Mouse (Mus musculus) lung, adult 18-20 months (tissue): ENCODE data around the gene Bbof1.

Source experiments
- DNase-seq, 2 experiments: peaks; one replicate each; pipeline ENCODE4 v3.0.0; 2022; ENCODE audit warnings: mixed read lengths in 2 of 2

Gene Bbof1

DNA sequence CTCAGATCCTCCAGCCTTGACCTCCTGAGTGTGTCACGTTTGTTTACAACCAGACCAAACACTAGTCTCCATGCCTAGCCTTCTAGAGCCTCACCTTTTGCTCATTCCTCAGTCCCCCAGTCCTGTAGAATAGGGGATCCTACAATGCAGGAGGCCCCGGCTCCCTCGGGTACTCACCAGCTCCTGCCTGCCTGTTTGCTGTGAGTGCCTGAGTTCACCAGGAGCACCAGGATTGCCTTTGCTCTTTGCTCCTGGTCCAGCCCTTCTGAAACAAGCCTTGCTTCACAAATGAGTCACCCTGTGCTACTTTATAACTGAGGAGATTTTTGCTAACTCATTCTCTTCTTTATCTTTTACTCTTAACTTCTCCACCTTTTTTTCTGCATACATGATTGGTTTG is 8.2 kb upstream of the Bbof1 start:
- no peak for DNase-seq

DNA sequence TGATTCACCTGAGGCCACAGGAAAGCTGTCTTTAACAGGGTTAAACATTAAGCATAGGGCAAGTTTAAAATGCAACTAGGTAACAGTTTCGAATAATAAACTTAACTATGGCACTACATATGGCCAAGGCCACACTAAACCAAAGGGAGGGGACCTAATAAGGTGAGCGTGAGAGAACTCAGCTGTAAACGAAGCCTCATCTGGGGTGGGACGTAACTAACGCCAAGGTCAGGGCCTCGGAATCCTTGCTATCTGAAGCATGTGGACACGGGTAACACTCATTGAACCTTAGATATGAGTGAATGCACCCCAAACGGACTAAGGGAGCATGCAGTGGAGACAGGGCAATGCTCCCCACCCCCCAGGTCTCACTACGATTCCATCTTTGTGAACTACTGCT is 5.9 kb upstream of the Bbof1 start:
- DNase-seq, result no peak

GRCm38 (mm10) chr12:84404541-84404940 is 4.3 kb upstream of the Bbof1 start:
- DNase-seq, result no peak

DNA sequence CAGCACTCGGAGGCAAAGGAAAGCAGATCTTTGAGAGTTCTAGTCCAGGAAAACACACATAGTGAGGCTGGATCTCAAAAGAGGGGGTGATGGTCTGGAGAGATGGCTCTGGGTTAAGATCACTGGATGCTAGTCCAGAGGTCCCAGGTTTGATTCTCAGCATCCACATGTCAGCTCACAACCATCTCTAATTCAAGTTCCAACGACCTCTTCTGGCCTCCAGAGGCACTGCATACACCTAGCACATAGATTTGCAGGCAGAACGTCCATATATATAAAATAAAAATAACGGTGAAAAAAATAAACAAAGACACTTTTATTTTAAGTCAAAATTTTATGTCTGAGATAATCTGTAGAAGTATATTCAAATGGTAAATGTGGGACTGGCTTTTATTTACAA is 1.6 kb upstream of the Bbof1 start:
- DNase-seq, result no peak

GRCm38 (mm10) chr12:84407874-84408818 is 725 bp upstream of the Bbof1 start:
- peak; percentile 30 to 58 for DNase-seq

- DNase-seq, result peak; percentile 81 to 86
These were observed 8.1 kb downstream of the Bbof1 start, which contains the start of gene Rnf113a2 for GRCm38 (mm10) chr12:84416834-84417604. TSS of gene Rnf113a2 (plus strand) at chr12:84417196.

DNA sequence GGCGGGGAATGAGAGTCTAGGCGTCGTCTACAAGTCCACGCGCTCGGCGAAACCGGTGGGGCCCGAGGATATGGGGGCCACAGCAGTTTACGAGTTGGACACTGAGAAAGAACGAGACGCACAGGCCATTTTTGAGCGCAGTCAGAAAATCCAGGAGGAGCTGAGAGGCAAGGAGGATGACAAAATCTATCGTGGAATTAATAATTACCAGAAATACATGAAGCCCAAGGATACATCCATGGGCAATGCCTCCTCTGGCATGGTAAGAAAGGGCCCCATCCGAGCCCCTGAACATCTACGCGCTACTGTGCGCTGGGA is 8.7 kb downstream of the Bbof1 start:
- no peak for DNase-seq

DNA sequence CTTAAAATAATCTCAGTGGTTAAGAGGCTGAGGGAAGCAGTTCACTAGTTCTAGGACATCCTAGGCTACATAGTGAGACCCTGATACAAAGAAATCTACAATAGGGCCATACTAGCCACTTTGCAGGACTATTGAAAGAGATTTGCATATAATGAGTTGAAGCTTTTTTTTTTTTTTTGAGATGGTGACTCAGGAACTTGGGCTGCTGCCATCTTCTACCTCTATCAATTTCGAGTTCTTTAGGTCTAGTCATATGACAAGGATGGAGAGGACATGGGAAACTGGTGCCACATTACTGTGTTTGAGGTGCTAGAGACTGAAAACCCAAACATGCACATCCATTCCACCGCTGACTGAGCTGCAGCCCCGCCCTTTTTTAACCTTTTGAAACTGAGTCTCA is 15.1 kb downstream of the Bbof1 start:
- DNase-seq, result no peak

DNA sequence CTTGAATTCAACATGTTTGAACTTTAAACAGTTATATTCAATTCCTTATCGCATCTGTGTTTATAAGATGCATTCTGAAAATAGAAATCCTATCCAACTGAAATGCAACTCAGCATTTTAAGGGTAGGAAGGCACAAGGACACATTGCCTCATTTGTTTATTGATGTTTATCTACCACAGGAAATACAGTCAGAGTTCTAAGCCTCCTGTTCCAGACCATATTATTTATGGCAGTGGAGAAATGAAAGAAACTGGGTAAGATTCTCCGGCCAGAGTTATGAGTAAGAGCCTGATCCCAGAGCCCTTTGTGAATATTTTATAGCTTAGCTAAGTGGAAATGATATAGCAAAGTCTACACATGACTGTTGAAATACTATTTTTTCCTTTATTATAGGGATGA is 21.0 kb downstream of the Bbof1 start:
- no peak for DNase-seq

DNA sequence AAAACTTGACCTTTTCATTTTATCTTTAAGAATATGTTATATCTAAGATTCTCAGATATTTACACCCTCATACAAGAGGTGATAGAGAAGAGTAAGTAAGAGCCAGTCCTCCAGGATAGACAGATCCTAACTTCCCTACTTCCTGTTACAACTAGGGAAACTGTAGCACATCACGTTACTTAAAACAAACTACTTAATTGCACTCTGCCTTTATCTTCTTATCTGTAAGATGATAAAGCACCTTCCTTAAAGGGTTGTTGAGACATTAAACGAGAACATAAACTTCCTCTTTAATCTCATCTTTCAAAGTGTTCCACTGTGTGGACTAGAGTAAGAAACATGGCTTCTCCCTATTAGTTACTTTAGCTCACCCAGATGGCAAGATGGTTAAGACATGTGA is 29.8 kb downstream of the Bbof1 start:
- no peak for DNase-seq

DNA sequence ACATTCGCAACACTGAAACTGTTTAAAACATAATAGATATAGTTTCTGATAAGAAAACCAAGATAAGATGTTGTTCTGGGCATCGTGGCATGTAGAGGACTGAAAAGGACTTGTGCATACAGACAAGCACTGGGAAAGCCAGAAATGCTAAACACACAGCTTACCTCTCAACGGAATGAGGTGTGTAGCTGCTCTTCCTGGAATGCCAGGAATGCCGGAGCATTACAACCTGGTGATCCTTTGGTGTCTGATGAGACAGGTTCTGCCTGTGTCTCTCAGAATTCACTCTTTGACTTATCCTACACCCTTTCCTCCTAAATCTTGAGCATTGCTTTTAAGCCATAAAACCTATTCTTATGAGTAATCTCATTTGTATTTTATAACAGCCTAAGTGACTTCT is 33.7 kb downstream of the Bbof1 start:
- no peak for DNase-seq

- no peak for DNase-seq
These were observed 38.5 kb downstream of the Bbof1 start for GRCm38 (mm10) chr12:84447386-84447785.

DNA sequence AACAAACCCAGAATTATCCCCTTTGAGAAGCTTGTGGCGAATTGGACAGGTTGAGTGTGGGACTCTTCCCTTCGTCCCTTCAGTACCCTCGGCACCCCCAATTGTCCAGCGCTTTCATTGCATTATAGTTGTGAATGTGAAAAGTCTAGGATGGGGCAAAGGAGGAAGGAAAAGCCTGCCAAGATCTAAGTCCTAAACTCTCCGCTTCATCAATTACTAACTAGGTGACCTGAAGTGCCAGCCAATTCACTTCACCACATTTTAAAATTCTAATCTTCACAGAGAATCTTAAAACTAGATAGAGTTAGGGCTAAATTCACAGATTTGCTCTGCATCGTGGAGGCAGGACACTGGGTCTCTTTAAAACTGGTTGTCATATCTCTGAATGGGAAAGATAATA is 39.3 kb downstream of the Bbof1 start:
- DNase-seq, result no peak

DNA sequence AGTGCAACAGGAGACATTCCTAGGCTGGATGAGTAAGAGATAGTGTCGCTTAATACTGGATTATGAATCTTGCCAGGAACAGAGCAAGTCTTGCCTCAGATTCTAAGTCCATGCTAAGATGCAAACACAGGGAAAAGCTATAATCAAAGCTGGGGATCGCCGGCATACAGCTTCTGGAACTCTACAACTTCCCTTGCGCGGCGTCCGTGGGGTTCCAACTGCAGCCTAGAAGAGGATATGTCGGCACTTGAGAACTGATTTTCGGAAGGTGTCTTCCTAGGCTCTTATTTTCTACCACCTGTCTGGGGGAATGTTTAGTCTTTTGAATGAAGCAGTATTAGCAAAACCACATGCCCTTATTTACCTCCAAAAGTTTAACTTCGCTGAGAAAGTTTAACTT is 41.0 kb downstream of the Bbof1 start:
- no peak for DNase-seq

GRCm38 (mm10) chr12:84450351-84450717 is 41.5 kb downstream of the Bbof1 start:
- peak; percentile 60 to 82 for DNase-seq

- DNase-seq, result peak; percentile 99
These were observed 42.1 kb downstream of the Bbof1 start, which contains the start of the genes Aldh6a1 and Lin52 for GRCm38 (mm10) chr12:84450718-84451646. TSS of gene Aldh6a1 (minus strand) at chr12:84451004. TSS of gene Lin52 (plus strand) at chr12:84451422.

DNA sequence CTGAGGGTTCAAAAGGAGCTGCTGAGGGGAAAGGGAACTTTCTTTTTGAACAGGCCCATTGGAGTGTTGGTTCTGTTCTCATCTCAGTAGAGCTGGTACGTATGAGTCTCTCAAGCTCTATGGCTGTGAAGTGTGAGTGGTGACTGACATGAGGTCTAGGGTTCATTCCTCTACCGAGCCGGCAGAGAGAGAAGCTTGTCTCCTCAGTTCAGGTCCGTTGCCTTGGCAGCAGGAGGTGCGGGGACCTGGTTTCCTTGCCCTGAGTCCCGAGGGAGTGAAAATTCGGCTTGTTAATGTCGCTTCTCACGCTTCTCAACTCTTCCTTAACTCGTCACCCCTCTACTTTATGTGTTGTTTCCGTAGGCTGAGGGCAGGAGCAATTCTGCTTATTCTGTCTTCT is 42.9 kb downstream of the Bbof1 start:
- DNase-seq, result peak in 1 of 2 experiments; percentile 16

GRCm38 (mm10) chr12:84456911-84457310 is 48.0 kb downstream of the Bbof1 start:
- no peak for DNase-seq

DNA sequence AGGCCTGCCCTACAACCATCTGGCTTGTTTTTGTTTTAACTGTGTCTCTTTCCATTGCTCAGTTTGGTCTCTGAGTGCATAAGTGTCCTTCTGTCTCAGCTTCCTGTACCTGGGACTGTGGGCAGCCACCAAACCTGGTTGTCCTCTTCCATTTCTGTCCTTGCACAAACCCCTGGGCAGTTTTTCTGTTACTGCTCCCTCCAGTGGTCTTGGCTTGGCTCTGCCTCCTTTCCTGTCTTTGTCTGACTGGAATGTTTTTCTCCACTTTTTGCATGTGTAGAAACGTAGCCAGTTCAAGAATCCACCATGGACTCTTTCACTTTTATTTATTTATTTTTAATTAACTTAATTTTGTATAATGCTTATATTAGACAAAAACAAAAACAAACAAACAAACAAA is 51.0 kb downstream of the Bbof1 start:
- DNase-seq, result no peak

DNA sequence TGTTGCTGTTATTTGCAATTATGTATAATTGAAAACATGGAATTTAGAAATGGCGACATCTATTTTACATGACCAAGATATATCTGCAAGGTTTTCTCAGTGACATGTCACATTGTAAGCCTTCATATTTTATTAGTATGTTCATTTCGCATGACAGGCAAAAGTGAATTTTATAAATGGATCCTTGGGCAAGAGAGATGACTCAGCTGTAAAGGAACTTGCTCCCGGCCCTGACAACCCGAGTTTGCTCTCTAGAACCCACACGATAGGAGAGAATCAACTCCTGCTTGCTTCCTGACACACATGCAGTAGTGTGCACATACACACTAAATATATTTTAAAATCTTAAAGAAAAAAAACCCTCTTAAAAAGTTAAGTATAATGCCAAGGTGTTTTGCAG is 52.5 kb downstream of the Bbof1 start:
- no peak for DNase-seq

GRCm38 (mm10) chr12:84462856-84463255 is 54.0 kb downstream of the Bbof1 start:
- no peak for DNase-seq

DNA sequence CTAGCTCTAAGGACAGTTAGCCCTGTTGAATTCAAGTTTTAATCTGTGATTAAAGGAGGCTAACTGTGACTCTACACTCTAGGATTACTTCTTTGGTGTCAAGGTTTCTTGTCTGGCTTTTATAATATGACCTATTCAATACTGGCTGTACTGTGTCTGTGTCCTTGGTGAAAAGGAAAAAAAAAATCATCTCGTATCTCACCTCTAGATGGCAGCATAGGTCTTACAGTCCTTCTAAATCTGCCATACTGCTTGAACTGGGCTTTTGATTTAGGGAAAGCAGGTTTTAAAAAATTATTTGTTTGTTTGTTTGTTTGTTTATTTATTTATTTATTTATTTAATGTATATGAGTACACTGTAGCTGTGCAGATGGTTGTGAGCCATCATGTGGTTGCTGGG is 59.8 kb downstream of the Bbof1 start:
- DNase-seq, result no peak

DNA sequence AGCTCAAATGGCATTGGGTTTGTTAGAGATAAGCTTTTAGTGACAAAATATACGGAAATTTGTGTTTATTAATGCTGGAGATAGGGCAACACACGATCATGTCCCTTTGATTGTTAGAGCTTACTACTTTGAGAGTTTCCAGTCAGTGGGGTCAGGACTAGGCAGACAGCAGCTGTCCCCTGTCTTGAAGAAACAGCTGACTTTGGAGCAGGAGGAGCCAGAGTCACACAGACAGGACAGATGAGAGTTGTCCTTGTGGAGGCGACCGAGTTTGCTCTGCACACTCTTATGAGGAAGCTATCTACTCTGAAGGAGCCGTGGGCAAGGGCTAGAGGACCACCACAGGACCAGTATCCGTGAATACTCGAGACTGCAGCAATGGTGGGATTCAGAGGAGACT is 70.1 kb downstream of the Bbof1 start:
- no peak for DNase-seq
